Mouse (Mus musculus) adrenal gland, postnatal 25 days (tissue): Measurements from ENCODE around the gene Rbms3. TPM values are rescaled to one million over a fixed set of nuclear protein-coding genes. Genes with fewer than 3 reads are reported as not detected.
A peak's percentile ranks its signal among the peaks of the same experiment; 100 is the strongest.

ENCODE experiments used
- DNase-seq: peaks from one replicate; pipeline ENCODE4 v3.0.0; 2021; ENCODE audit warnings: mixed read lengths
- total RNA-seq: library from RNA; stranded (reverse); gene quantifications from 2 replicates; pipeline ENCODE4 v1.2.3, GENCODE M21; 2021

Gene Rbms3
- total RNA-seq, 1 experiment from 2014 or later = 26.5 TPM

DNA sequence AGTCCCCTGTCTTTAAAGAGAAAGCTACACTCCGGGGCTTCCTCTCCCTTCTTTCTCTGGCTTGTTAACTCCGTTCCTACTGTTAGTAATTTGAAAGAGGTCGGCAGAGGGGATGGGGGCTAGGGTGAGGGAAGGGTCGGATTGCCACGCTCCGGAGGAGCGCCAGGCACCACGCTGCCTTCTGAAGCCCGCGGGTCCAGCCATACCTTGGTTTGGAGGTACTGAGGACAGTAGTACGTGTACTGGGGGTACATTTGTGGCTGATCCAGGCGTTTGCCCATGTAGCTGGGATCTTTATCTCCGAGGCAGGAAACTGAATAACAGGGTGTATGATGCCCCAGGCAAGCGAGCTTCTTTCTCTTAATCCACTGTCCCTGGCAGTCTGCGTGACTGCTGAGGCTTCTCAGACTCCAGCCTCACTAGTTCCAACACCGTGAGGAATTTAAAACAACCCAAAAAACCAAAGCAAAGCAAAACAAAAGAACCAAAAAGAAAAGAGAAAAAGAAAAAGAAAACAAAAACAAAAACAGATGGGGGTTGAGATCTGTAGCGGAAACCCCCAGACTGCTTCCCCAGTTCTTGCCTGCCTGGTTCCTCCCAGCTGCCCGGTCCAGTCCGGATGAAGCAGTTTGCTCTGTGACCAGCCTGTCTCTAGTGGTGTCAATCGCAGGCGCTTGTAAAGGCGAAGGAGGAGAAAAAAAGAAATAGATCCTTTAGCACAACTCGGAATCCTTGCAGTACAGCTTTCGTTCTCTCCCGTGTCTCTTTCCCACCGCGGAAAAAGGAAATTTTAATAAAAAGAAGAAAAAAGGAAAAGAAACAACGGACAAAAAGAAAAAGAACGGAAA, 378.0 kb downstream of the Rbms3 start:
- peak; percentile 39 for DNase-seq

DNA sequence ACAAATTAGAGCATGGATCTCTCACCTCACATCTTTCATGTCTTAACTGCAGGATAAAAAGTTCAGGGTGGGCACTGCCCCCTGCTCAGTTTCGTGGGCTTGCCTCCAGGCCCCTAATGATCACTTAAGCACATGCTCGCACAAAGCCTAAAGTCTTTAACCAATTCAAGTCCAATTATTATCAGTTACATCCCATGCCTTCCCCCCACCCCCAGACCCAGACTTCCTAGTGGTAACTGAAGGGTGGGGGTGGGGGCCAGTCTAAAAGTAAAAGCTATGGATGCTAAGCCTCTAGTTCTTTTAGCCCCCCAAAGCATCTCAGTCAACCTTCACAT, 378.9 kb downstream of the Rbms3 start:
- DNase-seq = no peak

GRCm38 (mm10) chr9:117250036-117250830, 379.5 kb downstream of the Rbms3 start:
- DNase-seq = no peak

GRCm38 (mm10) chr9:117247311-117247980, 382.3 kb downstream of the Rbms3 start:
- DNase-seq = no peak

- no peak for DNase-seq
These were observed 383.5 kb downstream of the Rbms3 start for GRCm38 (mm10) chr9:117246173-117246572.

GRCm38 (mm10) chr9:117243365-117243764, 386.3 kb downstream of the Rbms3 start:
- DNase-seq = no peak

DNA sequence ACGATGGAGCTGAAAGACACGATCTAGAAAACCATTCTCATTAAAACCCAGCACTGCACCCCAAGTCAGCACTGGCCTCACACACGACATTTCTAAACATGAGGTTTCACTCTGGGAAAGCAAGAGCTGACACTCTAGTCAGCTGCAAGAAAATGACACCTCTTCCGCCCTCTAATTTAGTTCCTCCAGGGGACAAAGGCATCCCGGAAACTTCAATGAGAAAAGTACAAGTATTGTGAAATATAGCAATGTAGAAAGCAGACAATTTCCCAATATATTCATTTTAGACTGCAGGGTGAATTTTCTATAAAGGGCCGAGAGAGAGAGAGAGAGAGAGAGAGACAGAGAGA, 395.0 kb downstream of the Rbms3 start:
- no peak for DNase-seq

- DNase-seq = no peak
These were observed 395.5 kb downstream of the Rbms3 start for GRCm38 (mm10) chr9:117234065-117234725.

GRCm38 (mm10) chr9:117222741-117223140, 407.0 kb downstream of the Rbms3 start:
- no peak for DNase-seq

- no peak for DNase-seq
These were observed 408.2 kb downstream of the Rbms3 start for GRCm38 (mm10) chr9:117221481-117221880.

DNA sequence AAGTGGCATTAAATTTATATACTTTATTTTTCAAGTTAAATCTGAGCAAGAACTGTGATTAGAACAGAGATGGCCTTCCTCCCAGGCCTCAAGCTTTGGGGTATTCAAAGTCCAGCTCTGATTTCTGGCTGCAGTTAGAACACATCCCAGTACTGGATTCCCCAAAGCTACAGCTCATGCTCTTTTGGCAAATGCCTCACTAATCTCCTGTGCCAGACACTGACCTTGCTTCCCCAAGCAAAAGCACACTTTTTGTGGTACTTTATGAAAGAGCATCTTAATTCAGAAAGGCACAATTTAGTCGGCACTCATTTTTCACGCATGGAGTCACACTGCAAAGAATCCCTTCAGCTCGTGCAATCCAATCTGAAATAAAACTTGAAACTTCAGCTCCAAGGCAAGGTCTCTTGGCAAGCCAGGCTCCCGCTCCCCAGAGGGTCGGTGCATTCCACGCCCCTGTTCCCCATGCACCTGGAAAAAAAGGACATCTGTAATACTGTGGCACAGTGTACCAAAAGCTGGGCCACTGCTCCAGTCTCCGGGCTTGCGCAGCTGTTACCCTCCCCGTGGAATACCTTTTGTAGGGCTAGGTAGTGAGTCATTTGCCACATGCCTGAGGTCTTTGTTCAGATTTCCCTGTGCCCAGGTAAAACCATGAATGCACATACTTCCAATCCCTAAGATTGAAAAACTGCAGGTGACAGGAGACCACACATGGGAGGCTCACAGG, 413.5 kb downstream of the Rbms3 start:
- no peak for DNase-seq

DNA sequence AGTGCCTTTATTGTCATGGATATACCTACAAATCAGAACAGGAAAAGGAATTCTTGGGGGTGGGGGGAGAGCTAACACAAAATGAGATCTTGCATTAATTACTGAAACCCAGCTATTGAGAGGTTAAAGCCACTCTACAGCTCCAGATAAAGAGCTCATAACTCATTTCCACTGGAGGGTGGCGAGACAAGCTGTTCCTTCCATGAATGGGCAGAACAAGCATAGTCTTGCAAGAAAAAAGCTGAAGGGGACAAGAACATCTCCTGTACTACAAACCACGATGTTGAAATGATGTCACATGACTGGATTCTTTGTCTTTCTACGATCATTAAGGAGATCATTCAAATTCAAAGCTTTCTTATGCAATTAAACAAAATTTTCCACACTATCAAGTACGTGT, 417.7 kb downstream of the Rbms3 start:
- DNase-seq = no peak

DNA sequence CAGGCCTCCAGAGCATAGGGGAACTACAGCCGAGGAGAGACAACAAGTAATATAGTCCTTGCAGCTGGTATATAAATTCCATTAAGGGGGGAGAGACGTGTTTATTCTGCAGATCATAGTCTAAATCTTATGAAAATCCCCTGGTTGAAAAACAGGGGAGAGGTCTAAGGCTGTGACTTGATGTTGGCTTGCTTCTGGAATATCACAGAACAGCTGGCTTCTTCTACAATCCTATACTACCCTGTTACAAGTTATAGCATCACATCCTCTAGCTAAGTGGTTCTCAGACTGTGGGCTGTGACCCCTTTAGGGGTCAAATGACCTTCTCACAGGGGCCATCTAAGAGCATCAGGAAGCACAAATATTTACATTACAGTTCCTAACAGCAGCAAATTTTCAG, 419.4 kb downstream of the Rbms3 start:
- DNase-seq = no peak

DNA sequence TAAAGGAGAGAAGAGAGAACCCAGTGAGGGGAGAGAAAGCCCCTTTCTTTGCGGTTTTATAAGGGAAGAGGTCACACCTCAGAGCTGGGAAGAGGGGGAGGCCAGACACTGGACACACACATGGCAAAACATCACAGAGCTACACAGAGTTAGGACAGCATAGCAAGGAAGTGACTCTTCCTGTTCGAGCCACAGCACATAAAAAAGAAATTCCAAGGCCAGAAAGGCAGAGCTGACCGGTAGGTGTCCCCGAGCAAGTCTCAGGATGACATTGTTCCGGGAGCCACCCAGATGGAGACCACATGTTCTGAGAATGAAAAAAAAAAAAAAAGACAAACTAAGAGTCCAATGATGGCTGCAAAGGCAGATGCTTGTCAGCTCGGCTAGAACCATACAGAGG, 424.3 kb downstream of the Rbms3 start:
- no peak for DNase-seq

DNA sequence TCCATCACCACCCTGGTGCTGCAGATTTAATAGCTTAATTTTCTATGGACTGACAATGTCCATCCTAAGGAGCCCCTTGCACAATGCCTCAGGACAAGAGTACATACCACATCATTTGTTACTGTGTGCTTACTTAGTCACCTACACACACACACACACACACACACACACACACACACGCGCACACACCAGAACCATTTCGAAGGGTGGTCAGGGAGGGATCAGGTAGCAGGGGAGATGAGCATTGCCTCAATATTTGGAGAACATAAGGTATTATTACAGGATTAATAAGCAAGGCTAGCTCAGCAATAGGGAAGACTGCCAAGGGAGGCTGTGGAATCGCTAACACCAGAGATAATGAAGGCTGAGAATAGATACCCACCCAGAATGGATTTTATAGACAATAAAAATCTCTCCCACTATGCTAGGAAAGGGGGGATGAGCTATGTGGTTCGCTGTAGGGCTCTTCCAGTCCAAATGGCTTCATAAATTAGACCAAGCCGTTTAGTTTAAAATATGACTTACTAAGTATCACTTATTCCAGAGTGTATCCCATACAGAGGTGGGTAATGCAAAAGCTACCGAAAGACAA, 429.6 kb downstream of the Rbms3 start:
- no peak for DNase-seq

DNA sequence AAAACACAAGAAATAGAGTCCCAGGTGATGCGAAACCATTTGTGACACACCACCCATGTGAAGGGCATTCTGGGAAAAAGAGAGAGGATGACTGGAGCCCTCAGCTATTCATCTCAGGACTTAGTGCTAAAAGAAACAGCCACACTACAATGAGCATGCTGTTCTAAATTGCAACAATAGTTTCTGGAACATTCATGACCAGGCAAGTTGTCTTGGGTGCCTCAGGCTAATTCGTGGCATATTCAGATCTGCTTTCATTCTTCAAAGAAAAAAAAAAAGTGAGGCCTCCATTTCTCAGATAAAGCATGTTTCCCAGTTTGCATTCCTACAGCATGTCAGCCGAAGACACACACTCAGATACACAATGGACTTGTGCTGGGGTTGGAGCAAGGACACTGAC, 432.2 kb downstream of the Rbms3 start:
- DNase-seq = no peak

DNA sequence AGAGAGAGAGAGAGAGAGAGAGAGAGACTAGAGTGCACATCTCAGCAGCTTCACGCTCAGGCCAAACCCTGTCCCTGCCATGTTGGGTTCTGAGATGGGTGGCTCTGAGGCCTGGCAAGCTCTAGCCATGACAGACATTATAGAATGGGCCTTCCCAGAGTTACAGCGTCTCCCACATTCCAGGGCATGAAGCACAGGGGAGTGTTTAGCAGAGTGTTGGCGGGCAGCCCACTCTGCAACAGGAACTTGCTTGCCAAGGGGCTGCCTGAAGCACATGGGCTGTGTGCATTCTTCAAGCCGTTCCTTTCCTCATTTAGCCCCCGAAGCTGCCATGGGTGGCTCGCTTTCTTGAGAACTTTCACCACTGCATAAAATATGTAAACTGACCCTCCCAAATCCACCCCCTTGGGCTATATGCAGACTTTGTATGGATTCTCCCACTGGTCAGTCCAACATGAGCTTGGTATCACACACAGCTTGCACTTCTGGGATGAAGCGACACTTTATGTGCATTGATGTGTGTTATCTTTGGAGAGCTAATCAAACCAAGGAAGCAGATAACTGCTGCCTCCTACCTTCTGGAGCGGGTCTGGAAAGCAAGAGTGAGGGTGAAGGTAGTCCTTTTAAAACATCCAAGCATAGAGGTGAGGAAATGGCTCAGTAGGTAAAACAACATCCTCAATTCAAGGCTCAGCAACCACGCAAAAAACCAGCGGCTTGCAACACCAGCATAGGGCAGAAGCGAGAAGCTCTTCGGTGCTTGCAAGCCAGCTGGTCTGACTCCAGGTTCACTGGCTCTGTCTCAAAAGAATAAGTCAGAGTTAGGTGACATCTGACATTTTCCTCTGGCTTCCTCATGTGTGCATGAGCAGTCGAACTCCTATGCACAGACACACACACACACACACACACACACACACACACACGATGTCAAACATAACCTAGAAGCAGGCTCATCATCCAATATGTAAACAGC, 436.9 kb downstream of the Rbms3 start:
- DNase-seq = peak; percentile 48

DNA sequence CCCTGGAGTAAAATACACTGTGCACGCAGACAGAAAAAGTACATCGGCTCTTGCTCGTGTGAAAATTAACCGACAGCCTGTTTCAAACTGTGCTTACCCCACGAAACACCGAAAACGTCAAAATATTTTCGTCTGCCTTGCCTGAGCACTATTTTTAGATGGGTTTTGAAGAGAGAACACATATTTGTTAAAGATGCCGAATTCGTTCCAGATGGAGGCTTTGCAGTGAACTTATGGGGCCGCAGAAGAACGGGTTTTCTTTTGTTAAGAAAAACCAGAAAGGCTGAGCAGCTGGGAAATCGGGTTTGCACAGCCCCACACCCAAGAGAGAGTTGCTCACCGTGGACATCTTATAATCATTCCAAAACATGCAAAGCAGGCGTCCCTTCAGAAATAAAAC, 437.6 kb downstream of the Rbms3 start:
- DNase-seq = no peak

DNA sequence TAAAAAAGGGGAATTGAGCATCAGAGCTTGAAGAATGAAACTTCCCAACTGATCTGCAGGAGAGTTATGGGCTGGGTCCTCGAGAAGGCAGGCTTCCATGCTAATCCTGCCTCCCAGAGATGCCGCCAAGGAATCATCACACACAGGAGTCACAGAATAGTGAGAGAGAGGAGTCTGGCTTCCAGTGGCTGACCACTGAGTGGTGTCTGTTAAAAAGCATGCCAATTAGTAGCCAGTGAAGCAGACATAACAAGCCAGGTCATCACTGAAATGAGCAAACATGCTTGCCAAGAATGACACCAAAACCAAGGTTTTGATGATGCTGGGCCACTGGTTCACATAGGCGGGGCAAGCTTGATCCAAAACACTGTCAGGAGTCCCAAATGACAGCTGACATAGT, 441.3 kb downstream of the Rbms3 start:
- DNase-seq = no peak
